Mouse (Mus musculus): ENCODE measurements around the gene Slit3.

DNA sequence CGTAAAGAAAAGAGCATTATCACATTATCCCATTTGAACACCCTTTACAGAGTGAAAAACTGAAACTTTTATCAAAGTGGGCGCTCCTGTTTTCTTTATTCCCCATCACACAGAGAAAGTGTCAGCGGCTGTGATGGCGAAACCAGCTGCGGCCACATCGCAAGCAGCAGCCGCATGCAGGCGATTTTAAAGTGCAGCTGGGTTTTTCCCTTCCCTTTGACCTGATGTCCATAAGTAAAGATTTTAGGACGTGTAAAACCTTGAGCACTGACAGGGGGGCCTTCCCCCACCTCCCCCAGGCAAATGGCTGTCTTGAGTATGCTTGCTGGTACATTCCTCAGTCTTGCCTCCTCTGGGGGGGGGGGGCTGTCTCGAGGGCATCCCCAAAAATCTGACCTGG lies 266.8 kb downstream of the Slit3 start:
- TF ChIP-seq CTCF (IDR thresholded peaks at IDR 0.05; ENCODE audit: low read depth, low read length) (no peak), POLR2A (IDR thresholded peaks at IDR 0.05; ENCODE audit: extremely low read depth, insufficient read depth, low read length) (no peak)
